Mouse (Mus musculus) heart, adult 2 months (tissue): ENCODE measurements around the gene Prn.

Source experiments
- CTCF ChIP-seq: fragments of 200-600 bp; IDR thresholded peaks from 2 replicates; pipeline ENCODE4 v1.8.1; 2022; ENCODE audit warnings: antibody characterized with exemption, mild to moderate bottlenecking, moderate library complexity
- POLR2A ChIP-seq: fragments of 200-500 bp; IDR thresholded peaks from 2 replicates; pipeline ENCODE4 v1.6.1; 2011; ENCODE audit warnings: mild to moderate bottlenecking, low read depth, low read length, control low read depth; ENCODE audit not compliant: insufficient read depth

DNA sequence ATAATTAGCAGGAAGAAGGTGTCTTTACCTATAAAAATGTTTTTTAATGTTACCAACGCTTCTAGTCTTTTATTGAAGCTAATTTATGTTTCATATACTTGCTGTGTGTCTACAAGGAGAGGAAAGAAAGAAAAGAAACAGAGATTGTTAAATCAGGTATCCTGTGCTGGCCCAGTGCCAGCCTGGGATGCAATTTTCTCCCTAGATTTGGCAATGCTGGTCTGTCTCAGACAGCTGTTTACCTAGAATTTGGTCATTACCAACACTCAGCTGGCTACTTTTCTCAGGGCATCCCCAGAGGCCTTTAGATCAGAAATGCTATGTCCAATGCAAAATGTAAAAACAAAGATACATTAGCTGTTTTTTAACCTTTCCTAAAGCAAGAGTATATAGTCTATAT, 36.4 kb upstream of the Prn start:
- TF ChIP-seq CTCF = no peak
- no peak for TF ChIP-seq POLR2A
